Mouse (Mus musculus): ENCODE data around the gene Trp53i11. TPM values are rescaled to one million over a fixed set of nuclear protein-coding genes. Genes with fewer than 3 reads are reported as not detected.
A peak's percentile ranks its signal among the peaks of the same experiment; 100 is the strongest.

Trp53i11 gene
- total RNA-seq, 2 experiments from 2014 or later = 49.2 to 53.7 TPM

GRCm38 (mm10) chr2:93232141-93232540 is 44.8 kb downstream of the Trp53i11 start:
- no peak for DNase-seq (ENCODE audit: low spot score in 2 of 2)

- no peak for DNase-seq (ENCODE audit: low spot score in 2 of 2)
These were observed 49.7 kb downstream of the Trp53i11 start for GRCm38 (mm10) chr2:93237055-93237454.

GRCm38 (mm10) chr2:93238864-93239263 is 51.5 kb downstream of the Trp53i11 start:
- no peak for DNase-seq (ENCODE audit: low spot score in 2 of 2)

- no peak for DNase-seq (ENCODE audit: low spot score in 2 of 2)
These were observed 54.8 kb downstream of the Trp53i11 start for GRCm38 (mm10) chr2:93242166-93242565.

GRCm38 (mm10) chr2:93243439-93244089 is 56.2 kb downstream of the Trp53i11 start:
- DNase-seq (ENCODE audit: low spot score in 2 of 2) = peak; percentile 39 to 66

GRCm38 (mm10) chr2:93244090-93244443 is 56.7 kb downstream of the Trp53i11 start:
- DNase-seq (ENCODE audit: low spot score in 2 of 2) = peak; percentile 58 to 75

GRCm38 (mm10) chr2:93249058-93249457 is 61.7 kb downstream of the Trp53i11 start:
- no peak for DNase-seq (ENCODE audit: low spot score in 2 of 2)

GRCm38 (mm10) chr2:93250611-93251010 is 63.3 kb downstream of the Trp53i11 start:
- DNase-seq (ENCODE audit: low spot score in 2 of 2) = peak in 1 of 2 experiments; percentile 33

Other genes with a start within 250 kb of the Trp53i11 start
- 10 to 100 TPM; 24.7 to 29.7 TPM for gene Prdm11, start 141.4 kb upstream of the Trp53i11 start, total RNA-seq (2021)
- gene Tspan18, start 147.0 kb downstream of the Trp53i11 start, total RNA-seq (2021) = 10 to 100 TPM; 46.6 to 52.3 TPM